Comparison of ENCODE assay signal across 17 mouse cellular contexts in genomic region chr8:92132949-92133348, GRCm38 (mm10).
DNase-seq lines count a peak whose midpoint lies in the region; ATAC-seq and TF ChIP-seq lines count a peak whose summit lies in the region.
"Had no signal": no experiment of that assay in that cellular context is flagged by ENCODE, and none has a peak within 500 bp of the region (broad histone marks: within the 10 kb centered on the region; RNA-seq: fewer than 3 reads in every experiment).

No protein-coding gene starts in this region.

- peaks cover 84% of the 10 kb centered on the region for H3K27me3 ChIP-seq in forebrain, embryonic 12.5 days
- no peaks in the 10 kb centered on the region for H3K27me3 ChIP-seq in forebrain, postnatal 0 days (ENCODE audit: insufficient read depth, low read length)
- H3K27me3 ChIP-seq in hindbrain, embryonic 12.5 days: peaks cover 10% of the 10 kb centered on the region
- H3K27me3 ChIP-seq in midbrain, embryonic 15.5 days (replicated peaks): peaks cover 11% of the 10 kb centered on the region
- H3K27me3 ChIP-seq in kidney, embryonic 14.5 days (ENCODE audit: control insufficient read depth, insufficient read depth, low read length): peaks cover 29% of the 10 kb centered on the region
- H3K27me3 ChIP-seq in thymus, adult 2 months (ENCODE audit: control insufficient read depth, insufficient read depth, low read length): no peaks in the 10 kb centered on the region

- H3K4me2 ChIP-seq in forebrain, embryonic 12.5 days: no peak overlapping the region
- H3K4me2 ChIP-seq in forebrain, postnatal 0 days (ENCODE audit: low read depth): no peak overlapping the region
- H3K4me2 ChIP-seq in hindbrain, embryonic 12.5 days (replicated peaks): peak overlapping the region; percentile 30
- no peak overlapping the region for H3K4me2 ChIP-seq in midbrain, embryonic 15.5 days
- no peak overlapping the region for H3K4me2 ChIP-seq in kidney, embryonic 14.5 days (replicated peaks; ENCODE audit: low read depth, low read length)
- H3K4me2 ChIP-seq: limb, embryonic 15.5 days had no signal

- ATAC-seq in forebrain, embryonic 12.5 days (ENCODE audit: low FRiP score): no peak
- ATAC-seq in forebrain, postnatal 0 days: no peak
- ATAC-seq in hindbrain, embryonic 12.5 days (ENCODE audit: low FRiP score): no peak
- ATAC-seq in midbrain, embryonic 15.5 days (replicated peaks): no peak
- ATAC-seq in kidney, embryonic 14.5 days (ENCODE audit: low FRiP score, low TSS enrichment): no peak
- ATAC-seq: inflammation-experienced regulatory T-cells, adult 6 months; liver, postnatal 0 days had no signal

- no peak for TF ChIP-seq CTCF in forebrain, postnatal 0 days (IDR thresholded peaks at IDR 0.05; ENCODE audit: low read depth)
- TF ChIP-seq CTCF in thymus, adult 2 months (IDR thresholded peaks at IDR 0.05; ENCODE audit: borderline replicate concordance, control insufficient read depth, extremely low read depth, insufficient read depth, low read length, poor library complexity): no peak

- no peak overlapping the region for H3K9ac ChIP-seq in forebrain, embryonic 12.5 days
- H3K9ac ChIP-seq in forebrain, postnatal 0 days: no peak overlapping the region
- H3K9ac ChIP-seq in hindbrain, embryonic 12.5 days: no peak overlapping the region
- H3K9ac ChIP-seq in midbrain, embryonic 15.5 days: no peak overlapping the region
- H3K9ac ChIP-seq in kidney, embryonic 14.5 days (ENCODE audit: low read depth, low read length): no peak overlapping the region
- H3K9ac ChIP-seq: limb, embryonic 15.5 days; liver, postnatal 0 days had no signal

- DNase-seq in forebrain, postnatal 0 days: no peak
- DNase-seq in ES-CJ7 (ENCODE audit: low read depth, low spot score): peak; percentile 79
- DNase-seq in thymus, adult 2 months: no peak
- no peak for DNase-seq in spleen, adult 12 weeks (ENCODE audit: low spot score)
- DNase-seq: adrenal gland, postnatal 14 days; cerebellum, adult 8-10 months; kidney, adult 9 months; liver, postnatal 0 days; lung, postnatal 36 days had no signal

- peaks cover 54% of the 10 kb centered on the region for H3K4me1 ChIP-seq in forebrain, embryonic 12.5 days
- H3K4me1 ChIP-seq in forebrain, postnatal 0 days (ENCODE audit: insufficient read depth): peaks cover 4% of the 10 kb centered on the region
- peaks cover 53% of the 10 kb centered on the region for H3K4me1 ChIP-seq in hindbrain, embryonic 12.5 days
- peaks cover 24% of the 10 kb centered on the region for H3K4me1 ChIP-seq in midbrain, embryonic 15.5 days
- peaks cover 12% of the 10 kb centered on the region for H3K4me1 ChIP-seq in kidney, embryonic 14.5 days (ENCODE audit: control insufficient read depth, insufficient read depth, low read length)
- H3K4me1 ChIP-seq in thymus, adult 2 months (replicated peaks; ENCODE audit: control insufficient read depth, insufficient read depth, low read length): no peaks in the 10 kb centered on the region

- no peaks in the 10 kb centered on the region for H3K9me3 ChIP-seq in forebrain, embryonic 12.5 days
- no peaks in the 10 kb centered on the region for H3K9me3 ChIP-seq in forebrain, postnatal 0 days (ENCODE audit: low read length)
- no peaks in the 10 kb centered on the region for H3K9me3 ChIP-seq in hindbrain, embryonic 12.5 days (replicated peaks)
- no peaks in the 10 kb centered on the region for H3K9me3 ChIP-seq in midbrain, embryonic 15.5 days
- no peaks in the 10 kb centered on the region for H3K9me3 ChIP-seq in kidney, embryonic 14.5 days (ENCODE audit: control insufficient read depth, low read length)
- H3K9me3 ChIP-seq: limb, embryonic 15.5 days had no signal

- H3K27ac ChIP-seq in forebrain, embryonic 12.5 days: peak overlapping the region; percentile 77; the same call in 1 of the 2 replicates
- H3K27ac ChIP-seq in forebrain, postnatal 0 days (ENCODE audit: low read depth, low read length): no peak overlapping the region
- peak overlapping the region; percentile 82 for H3K27ac ChIP-seq in hindbrain, embryonic 12.5 days
- H3K27ac ChIP-seq in midbrain, embryonic 15.5 days: 0 out of 2 replicates have a peak overlapping the region, but pooled peaks have one; percentile 56
- H3K27ac ChIP-seq in kidney, embryonic 14.5 days (ENCODE audit: low read depth, low read length): no peak overlapping the region
- H3K27ac ChIP-seq in thymus, adult 2 months (ENCODE audit: control insufficient read depth, insufficient read depth, low read length): no peak overlapping the region
- H3K27ac ChIP-seq: limb, embryonic 15.5 days had no signal

- no peak overlapping the region for H3K4me3 ChIP-seq in forebrain, embryonic 12.5 days (replicated peaks)
- H3K4me3 ChIP-seq in forebrain, postnatal 0 days (ENCODE audit: low read depth, low read length): no peak overlapping the region
- no peak overlapping the region for H3K4me3 ChIP-seq in hindbrain, embryonic 12.5 days
- H3K4me3 ChIP-seq in midbrain, embryonic 15.5 days: no peak overlapping the region
- H3K4me3 ChIP-seq in kidney, embryonic 14.5 days (ENCODE audit: low read length): no peak overlapping the region
- no peak overlapping the region for H3K4me3 ChIP-seq in thymus, adult 2 months (ENCODE audit: control insufficient read depth, insufficient read depth, low read length)
- H3K4me3 ChIP-seq: erythroblast, embryonic 14.5 days; limb, embryonic 15.5 days had no signal

- TF ChIP-seq POLR2A in thymus, adult 2 months (IDR thresholded peaks at IDR 0.05; ENCODE audit: control insufficient read depth, extremely low read depth, insufficient read depth, low read length, poor library complexity): no peak

- 17% methylated on average over 4 of the region's 4 CpGs for WGBS in forebrain, embryonic 12.5 days
- WGBS in forebrain, postnatal 0 days: 34% methylated on average over 4 of the region's 4 CpGs
- WGBS in hindbrain, embryonic 12.5 days: 16% methylated on average over 4 of the region's 4 CpGs
- WGBS in midbrain, embryonic 15.5 days: 23% methylated on average over 4 of the region's 4 CpGs
- WGBS in kidney, embryonic 14.5 days: 35% methylated on average over 4 of the region's 4 CpGs
- WGBS in thymus, adult 2 months: 94% methylated on average over 4 of the region's 4 CpGs

- H3K36me3 ChIP-seq in forebrain, embryonic 12.5 days (replicated peaks): no peaks in the 10 kb centered on the region
- no peaks in the 10 kb centered on the region for H3K36me3 ChIP-seq in forebrain, postnatal 0 days (ENCODE audit: insufficient read depth)
- no peaks in the 10 kb centered on the region for H3K36me3 ChIP-seq in hindbrain, embryonic 12.5 days
- no peaks in the 10 kb centered on the region for H3K36me3 ChIP-seq in midbrain, embryonic 15.5 days (replicated peaks)
- no peaks in the 10 kb centered on the region for H3K36me3 ChIP-seq in kidney, embryonic 14.5 days (ENCODE audit: control insufficient read depth, insufficient read depth, low read length)
- H3K36me3 ChIP-seq in thymus, adult 2 months (ENCODE audit: control insufficient read depth, insufficient read depth, low read length): no peaks in the 10 kb centered on the region
- H3K36me3 ChIP-seq: G1E; limb, embryonic 15.5 days had no signal

Comparison
In these comparisons a context has a peak if more than half of its experiments do, and no peak if none do; other contexts are left out.
1. H3K27ac ChIP-seq: peak in forebrain, embryonic 12.5 days (single experiment), hindbrain, embryonic 12.5 days (single experiment) and midbrain, embryonic 15.5 days (single experiment); none in forebrain, postnatal 0 days (single experiment), kidney, embryonic 14.5 days (single experiment) and thymus, adult 2 months (single experiment).